Mouse (Mus musculus): ENCODE results near the gene Slit1. TPM values are rescaled to one million over a fixed set of nuclear protein-coding genes. Genes with fewer than 3 reads are reported as not detected.

The Slit1 gene
- polyA plus RNA-seq, 1 experiment from 2014 or later = 3.4 TPM

DNA sequence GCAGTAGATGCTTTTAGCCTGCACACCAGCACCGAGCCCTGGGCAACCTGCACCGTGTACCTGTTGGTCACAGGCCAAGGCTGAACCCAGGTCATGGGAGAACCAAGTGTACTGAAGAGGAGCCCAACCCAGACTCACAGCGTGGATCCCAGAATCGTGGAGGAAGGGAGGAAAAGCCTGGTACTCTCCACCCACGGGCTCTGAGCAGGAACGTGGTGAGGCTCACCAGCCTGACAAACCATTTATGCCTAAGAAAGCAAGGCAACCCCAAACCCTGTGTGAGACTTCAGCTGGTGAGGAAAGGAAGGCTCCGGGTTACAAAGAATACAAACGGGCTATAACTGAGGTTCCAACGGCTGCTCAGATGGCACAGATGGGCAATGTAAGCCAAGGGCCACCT, 31.8 kb downstream of the Slit1 start:
- 88% methylated on average over 9 of the region's 9 CpGs for WGBS (ENCODE audit: missing documents)
- H3K27ac ChIP-seq = no peak overlapping the region

DNA sequence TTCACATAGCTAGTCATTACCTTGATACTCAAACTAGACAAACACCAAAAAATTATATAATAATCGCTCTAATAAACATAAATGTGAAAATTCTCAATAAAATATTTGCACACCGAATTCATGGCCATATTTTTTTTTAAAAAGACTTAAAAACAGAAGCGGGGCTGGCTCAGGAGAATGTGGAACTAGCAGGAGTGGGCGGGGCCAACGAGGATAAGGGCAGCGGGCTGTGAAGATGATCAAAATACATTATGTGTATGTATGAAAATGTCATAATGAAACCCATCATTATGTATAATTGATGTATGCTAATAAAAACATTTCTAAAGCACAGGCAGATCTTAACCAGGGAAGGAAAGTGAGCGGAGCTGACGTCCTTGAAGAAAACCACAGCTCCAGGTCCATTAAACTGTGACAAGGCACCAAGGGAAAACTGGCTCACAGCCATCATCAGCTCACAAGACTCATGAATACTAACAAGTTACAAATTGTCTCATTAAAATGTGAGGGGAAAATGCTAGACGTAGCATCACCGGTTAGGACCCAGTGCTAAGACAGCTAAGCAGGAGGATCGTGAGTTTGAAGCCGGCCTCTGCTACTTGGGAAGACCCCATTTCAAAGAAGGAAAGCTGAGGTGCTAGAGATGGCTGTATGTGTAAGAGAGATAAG, 33.8 kb downstream of the Slit1 start:
- Histone ChIP-seq H3K4me3 (ENCODE audit: inconsistent target) (no peak overlapping the region), H3K36me3 (ENCODE audit: inconsistent target) (no peaks in the 10 kb centered on the region; the same call in 1 of the 2 replicates), H3K79me2 (ENCODE audit: inconsistent target) (no peaks in the 10 kb centered on the region), H3K27ac (no peak overlapping the region)
- WGBS (ENCODE audit: missing documents) = 84% methylated on average over 12 of the region's 12 CpGs

More for the DNA sequence above, 31.8 kb downstream of the Slit1 start:
- H3K79me2 ChIP-seq (ENCODE audit: inconsistent target) = no peaks in the 10 kb centered on the region
- no peaks in the 10 kb centered on the region for H3K36me3 ChIP-seq (ENCODE audit: inconsistent target)
- no peak overlapping the region for H3K4me3 ChIP-seq (ENCODE audit: inconsistent target)

DNA sequence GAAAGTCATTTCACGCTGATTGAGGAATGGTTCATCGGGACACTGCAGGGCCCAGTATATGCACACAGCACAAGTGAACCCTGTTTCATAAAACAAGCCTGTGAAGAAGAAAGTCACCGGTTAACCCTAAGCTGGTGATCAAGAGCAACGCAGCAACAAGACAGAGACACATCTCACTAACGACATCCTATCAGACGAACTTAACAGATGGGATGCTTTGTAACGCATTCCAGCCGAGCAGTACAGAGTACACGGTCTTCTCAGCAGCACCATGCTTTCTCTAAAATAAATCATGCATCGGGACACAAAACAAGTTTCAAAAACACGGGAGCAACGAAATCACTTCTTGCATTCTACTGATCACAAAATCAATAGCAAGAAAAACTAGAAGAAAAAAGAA, 35.6 kb downstream of the Slit1 start:
- no peaks in the 10 kb centered on the region for H3K79me2 ChIP-seq (ENCODE audit: inconsistent target)

DNA sequence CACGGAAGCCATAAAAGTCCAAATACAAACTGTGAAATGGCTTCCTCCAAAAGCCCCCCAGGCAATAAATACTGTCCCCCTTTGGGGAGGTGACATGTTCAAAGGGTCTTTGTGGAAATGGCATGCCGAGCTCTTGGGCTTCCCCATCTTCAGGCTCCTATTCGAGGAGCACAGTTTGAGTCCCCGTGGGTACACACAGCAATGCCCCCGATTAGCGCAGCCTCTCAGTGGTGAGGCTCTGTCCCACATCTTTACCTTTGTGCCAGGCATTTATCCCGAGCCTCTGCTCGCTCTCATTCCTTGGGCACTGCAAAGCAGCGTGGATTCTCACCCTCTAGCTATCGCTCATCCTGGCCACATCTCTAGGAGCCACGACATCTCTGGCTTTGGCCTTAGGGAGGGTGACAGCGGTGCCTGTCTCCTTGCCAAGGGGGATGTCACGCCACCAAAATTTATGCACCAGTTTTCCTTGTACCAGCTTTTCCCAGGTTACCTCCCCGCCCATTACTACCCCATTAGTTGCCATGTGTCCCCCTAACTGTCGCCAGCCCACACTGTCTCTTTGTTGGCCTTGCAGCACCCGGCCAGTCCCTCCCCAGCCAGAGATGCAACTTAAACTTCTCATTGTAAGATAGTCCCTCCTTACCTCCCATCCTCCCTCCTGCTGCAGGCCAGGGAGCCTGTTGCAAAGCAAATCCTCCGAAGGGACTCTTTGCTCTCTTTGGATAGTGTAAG, 37.2 kb downstream of the Slit1 start:
- H3K27ac ChIP-seq = no peak overlapping the region
- no peaks in the 10 kb centered on the region; the same call in 1 of the 2 replicates for H3K36me3 ChIP-seq (ENCODE audit: inconsistent target)
- no peak overlapping the region for H3K4me3 ChIP-seq (ENCODE audit: inconsistent target)
- 76% methylated on average over 17 of the region's 17 CpGs for WGBS (ENCODE audit: missing documents)
- no peaks in the 10 kb centered on the region for H3K79me2 ChIP-seq (ENCODE audit: inconsistent target)

More for the DNA sequence above, 35.6 kb downstream of the Slit1 start:
- WGBS (ENCODE audit: missing documents) = 86% methylated on average over 11 of the region's 12 CpGs
- H3K36me3 ChIP-seq (ENCODE audit: inconsistent target) = no peaks in the 10 kb centered on the region; the same call in 1 of the 2 replicates
- no peak overlapping the region for H3K4me3 ChIP-seq (ENCODE audit: inconsistent target)
- H3K27ac ChIP-seq = no peak overlapping the region

DNA sequence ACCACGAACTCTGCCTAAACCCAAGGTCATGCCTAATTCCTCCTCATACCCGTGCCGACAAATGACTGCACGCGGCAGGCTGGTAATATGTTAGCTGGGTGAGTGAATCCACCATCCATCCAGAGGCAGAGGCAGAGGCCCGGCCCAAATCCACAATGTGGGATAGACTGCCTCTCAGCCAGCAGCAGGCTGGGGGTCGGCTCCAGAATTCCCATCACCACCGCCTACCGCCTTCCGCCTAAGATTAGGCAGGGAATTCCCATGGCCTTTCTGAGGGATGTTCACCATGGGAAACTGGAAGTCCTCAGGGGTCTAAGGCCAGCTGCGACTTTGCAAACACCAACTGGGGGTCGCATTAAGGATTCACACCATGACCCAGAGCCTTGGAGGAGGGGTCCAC, 38.0 kb downstream of the Slit1 start:
- no peaks in the 10 kb centered on the region; the same call in 1 of the 2 replicates for H3K36me3 ChIP-seq (ENCODE audit: inconsistent target)
- H3K79me2 ChIP-seq (ENCODE audit: inconsistent target) = no peaks in the 10 kb centered on the region
- no peak overlapping the region for H3K27ac ChIP-seq
- no peak overlapping the region for H3K4me3 ChIP-seq (ENCODE audit: inconsistent target)
- 72% methylated on average over 12 of the region's 12 CpGs for WGBS (ENCODE audit: missing documents)

DNA sequence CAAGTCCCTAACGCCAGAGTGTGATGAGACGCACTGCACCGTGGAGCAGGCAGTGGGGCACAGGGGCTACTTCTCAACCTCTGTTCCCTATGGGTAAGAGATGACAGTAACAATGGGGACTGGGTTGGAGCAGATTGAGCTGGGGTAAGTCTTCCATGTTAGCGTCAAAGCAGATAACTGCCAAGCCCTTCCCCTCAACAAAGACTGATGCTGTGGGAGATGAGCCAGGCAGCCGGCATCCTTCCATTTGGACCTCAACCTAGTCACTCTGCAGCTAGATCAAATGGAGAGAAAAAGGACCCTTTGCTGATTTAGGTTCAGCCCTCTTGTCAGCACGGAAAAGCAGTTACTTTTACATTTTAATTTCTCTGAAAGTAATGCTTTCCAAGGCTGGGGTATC, 40.8 kb downstream of the Slit1 start:
- no peaks in the 10 kb centered on the region; the same call in 1 of the 2 replicates for H3K36me3 ChIP-seq (ENCODE audit: inconsistent target)
- no peaks in the 10 kb centered on the region for H3K79me2 ChIP-seq (ENCODE audit: inconsistent target)
- H3K27ac ChIP-seq = no peak overlapping the region
- 88% methylated on average over 6 of the region's 6 CpGs for WGBS (ENCODE audit: missing documents)
- H3K4me3 ChIP-seq (ENCODE audit: inconsistent target) = no peak overlapping the region

DNA sequence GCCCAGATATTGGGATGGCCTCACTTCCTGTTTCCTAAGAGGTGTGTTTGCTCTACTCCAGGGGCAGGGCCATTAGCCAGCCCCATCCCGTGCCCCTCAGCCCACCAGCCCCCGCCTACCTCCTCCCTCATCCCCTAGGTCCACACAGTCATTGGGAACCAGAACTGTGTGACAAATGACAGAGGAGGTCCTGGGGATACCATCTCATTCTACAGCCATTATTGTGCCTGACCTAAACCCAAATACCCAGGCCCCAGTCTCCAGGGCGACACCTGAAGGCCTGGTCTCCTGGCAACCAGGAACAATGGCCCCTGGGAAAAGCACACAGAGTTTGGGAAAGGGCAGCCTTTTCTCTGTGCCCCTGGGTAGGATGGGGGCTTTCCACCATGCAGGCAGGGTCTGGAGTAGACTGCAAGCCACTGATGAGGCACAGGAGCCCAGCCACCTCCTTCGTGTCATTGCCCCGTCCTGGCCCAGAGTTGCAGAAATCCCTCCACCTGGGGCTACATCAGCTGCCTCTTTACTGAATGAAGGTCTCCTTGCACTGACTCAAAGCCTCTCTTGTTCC, 44.5 kb downstream of the Slit1 start:
- 78% methylated on average over 5 of the region's 5 CpGs for WGBS (ENCODE audit: missing documents)

DNA sequence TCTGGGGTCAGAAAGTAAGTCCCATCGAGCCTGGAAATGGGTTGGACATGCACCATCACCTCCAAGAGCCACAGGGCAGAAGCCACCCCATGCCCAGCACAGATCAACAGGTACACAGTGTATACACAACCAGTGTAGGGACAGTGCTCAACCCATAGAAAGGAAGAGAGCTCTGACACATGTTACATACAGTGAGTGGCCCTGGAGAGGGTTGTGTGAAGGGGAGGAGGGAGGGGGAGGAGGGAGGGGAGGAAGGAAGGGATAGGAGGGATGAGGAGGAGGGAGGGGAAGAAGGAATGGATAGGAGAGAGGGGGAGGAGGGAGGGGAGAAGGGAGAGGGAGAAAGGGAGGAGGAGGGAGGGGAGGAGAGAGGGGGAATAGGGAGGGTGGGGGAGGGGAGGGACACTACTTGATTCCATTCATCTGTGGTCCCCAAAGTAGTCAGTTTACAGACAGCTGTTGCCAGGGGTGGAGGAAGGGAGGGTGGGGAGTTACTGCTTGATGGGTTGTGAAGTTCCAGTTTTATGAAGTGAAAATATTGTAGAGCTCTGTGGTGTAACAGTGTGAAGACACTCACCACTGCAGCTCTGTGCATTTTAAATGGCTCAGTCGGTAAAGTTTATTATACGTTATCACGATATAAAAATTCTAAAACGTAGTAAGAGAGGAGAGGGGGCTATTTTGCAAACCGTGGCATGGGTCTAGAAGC, 45.5 kb downstream of the Slit1 start:
- WGBS (ENCODE audit: missing documents) = 92% methylated on average over 6 of the region's 6 CpGs
- Histone ChIP-seq H3K27ac (no peak overlapping the region), H3K79me2 (ENCODE audit: inconsistent target) (no peaks in the 10 kb centered on the region), H3K4me3 (ENCODE audit: inconsistent target) (no peak overlapping the region), H3K36me3 (ENCODE audit: inconsistent target) (no peaks in the 10 kb centered on the region)

More for the DNA sequence above, 44.5 kb downstream of the Slit1 start:
- H3K79me2 ChIP-seq (ENCODE audit: inconsistent target) = no peaks in the 10 kb centered on the region
- H3K4me3 ChIP-seq (ENCODE audit: inconsistent target) = no peak overlapping the region
- H3K36me3 ChIP-seq (ENCODE audit: inconsistent target) = no peaks in the 10 kb centered on the region
- no peak overlapping the region for H3K27ac ChIP-seq

DNA sequence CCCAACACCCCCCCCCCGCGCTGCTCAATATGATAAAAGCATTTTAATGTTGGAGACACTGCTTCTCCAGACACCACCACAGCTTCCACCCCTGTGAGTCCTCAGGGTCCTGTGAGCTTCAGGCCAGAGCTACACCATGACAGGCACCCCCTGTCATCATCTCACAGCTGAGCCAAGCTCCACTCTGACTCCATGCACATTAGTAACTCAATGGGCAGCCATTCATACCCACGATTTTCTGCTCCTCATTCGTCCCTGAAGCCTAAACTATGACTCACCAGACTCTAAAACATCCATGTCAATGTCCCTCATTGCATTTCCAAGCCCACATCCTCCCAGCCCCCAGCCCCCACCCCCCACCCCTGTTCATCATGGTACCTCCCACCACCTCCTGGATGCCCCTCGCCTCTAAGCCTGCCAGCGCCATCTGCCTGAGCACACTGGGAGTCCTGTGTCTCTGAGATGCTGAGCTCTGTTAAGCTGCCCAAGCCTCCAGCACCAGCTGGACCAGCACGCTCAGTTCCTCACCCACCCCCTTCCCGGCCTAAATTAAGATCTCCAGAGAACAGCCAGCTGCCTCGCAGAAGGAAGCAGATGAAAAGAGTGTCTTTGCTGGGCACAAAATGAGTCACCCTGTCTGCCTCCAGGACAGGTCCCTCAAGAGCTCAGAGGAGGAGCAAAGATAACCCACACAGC, 46.2 kb downstream of the Slit1 start:
- no peaks in the 10 kb centered on the region for H3K79me2 ChIP-seq (ENCODE audit: inconsistent target)
- no peak overlapping the region for H3K27ac ChIP-seq
- 62% methylated on average over 9 of the region's 9 CpGs for WGBS (ENCODE audit: missing documents)
- no peaks in the 10 kb centered on the region for H3K36me3 ChIP-seq (ENCODE audit: inconsistent target)
- no peak overlapping the region for H3K4me3 ChIP-seq (ENCODE audit: inconsistent target)

DNA sequence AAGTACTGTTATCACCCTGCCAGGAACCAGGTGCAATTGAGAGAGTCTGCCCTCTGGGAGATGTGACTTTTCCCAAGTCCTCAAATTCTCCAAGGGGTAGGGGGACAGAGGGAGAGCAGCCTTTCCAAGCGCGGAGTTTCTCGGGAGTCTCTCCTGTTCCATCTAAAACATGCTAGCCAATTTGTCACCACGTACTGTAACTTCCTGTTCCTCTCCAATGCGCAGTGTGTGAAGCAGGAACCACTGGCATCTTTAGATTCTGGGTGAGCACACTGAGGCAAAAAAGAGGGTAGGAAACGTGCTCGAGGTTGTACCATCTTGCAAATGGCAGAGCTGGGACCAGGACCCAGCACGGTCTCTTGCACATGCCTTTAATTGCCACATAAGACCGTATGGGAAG, 47.0 kb downstream of the Slit1 start:
- no peak overlapping the region for H3K4me3 ChIP-seq (ENCODE audit: inconsistent target)
- H3K79me2 ChIP-seq (ENCODE audit: inconsistent target) = no peaks in the 10 kb centered on the region
- no peaks in the 10 kb centered on the region for H3K36me3 ChIP-seq (ENCODE audit: inconsistent target)
- no peak overlapping the region for H3K27ac ChIP-seq
- WGBS (ENCODE audit: missing documents) = 38% methylated on average over 9 of the region's 9 CpGs

DNA sequence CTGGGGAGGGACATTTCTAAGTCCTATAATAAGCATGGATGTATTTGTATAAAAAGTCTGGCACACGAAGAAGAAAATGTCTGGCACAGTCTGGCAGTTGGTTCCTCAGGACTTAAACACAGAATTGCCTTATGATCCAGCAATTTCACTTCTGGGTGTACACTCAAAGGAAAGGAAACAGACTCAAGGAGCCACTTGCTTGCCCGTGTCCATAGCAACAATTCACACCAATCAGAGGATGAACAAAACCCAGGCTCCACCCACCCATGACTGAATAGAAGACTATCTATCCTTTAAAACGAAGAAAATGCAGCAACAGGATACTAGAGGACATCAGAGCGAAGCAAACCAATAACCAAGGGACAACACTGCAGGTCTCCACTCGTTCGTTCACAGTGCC, 48.4 kb downstream of the Slit1 start:
- no peak overlapping the region for H3K27ac ChIP-seq
- WGBS (ENCODE audit: missing documents) = 76% methylated on average over 6 of the region's 6 CpGs
- H3K36me3 ChIP-seq (ENCODE audit: inconsistent target) = no peaks in the 10 kb centered on the region
- no peak overlapping the region for H3K4me3 ChIP-seq (ENCODE audit: inconsistent target)
- H3K79me2 ChIP-seq (ENCODE audit: inconsistent target) = no peaks in the 10 kb centered on the region

DNA sequence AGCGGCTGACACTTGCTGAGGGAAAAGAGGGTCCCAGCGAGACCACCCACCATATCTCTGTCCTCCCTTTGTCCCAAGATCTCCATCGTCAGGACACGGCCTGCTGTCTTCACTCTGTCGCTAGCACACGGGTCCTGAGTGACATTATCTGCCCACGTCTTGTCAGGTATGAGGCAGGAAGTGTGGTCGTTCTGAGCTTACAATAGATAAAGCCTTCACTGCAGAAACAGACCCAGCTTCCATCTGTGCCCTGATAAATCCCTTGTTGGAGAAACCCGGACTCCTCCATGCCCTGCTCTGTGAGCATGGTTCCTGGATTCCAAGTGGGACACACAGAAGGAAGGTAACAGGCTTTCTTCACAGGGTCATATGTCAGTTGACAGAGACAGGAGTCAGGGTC, 48.9 kb downstream of the Slit1 start:
- no peaks in the 10 kb centered on the region for H3K36me3 ChIP-seq (ENCODE audit: inconsistent target)
- H3K79me2 ChIP-seq (ENCODE audit: inconsistent target) = no peaks in the 10 kb centered on the region
- no peak overlapping the region for H3K4me3 ChIP-seq (ENCODE audit: inconsistent target)
- 65% methylated on average over 8 of the region's 9 CpGs for WGBS (ENCODE audit: missing documents)
- H3K27ac ChIP-seq = no peak overlapping the region

DNA sequence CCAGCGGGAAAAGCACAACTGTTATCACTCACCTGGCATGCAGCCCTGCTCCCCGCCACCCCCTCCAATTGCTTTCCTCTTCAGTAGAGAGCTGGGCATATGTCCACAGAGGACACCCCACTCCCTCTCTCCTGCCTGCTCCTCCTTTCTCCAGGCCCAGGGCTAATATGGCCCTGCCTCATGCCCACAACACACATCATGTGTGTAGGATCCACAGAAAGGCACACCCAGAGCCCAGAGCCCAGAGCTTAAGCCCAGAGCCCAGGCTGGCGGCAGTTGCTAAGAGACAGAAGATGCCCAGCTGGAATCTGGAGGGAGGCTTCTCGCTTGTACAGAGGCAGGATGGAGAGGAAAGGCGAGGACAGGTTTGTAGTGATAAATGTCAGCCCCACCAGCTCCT, 49.7 kb downstream of the Slit1 start:
- Histone ChIP-seq H3K27ac (no peak overlapping the region), H3K36me3 (ENCODE audit: inconsistent target) (no peaks in the 10 kb centered on the region), H3K79me2 (ENCODE audit: inconsistent target) (no peaks in the 10 kb centered on the region), H3K4me3 (ENCODE audit: inconsistent target) (no peak overlapping the region)
- 83% methylated on average over 5 of the region's 5 CpGs for WGBS (ENCODE audit: missing documents)

DNA sequence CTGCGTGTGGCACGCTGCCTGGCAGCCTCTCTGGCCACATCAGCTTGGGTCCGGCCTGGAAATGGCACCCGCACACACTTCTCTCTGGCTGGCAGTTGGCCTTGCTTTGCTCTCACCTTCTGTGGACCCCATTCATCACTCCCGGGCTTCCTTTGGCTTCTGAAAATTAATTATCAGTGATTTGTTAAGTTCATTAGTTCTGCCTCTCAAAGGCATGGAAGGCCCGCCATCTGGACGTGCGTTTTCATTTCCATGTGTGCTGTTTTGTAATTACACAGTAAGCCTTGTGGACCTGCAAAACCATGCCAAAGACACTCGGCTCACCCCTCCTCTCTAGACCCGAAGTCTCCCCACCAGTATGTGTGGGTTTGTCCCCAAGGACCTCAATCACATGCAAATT, 53.4 kb downstream of the Slit1 start:
- Histone ChIP-seq H3K27ac (no peak overlapping the region), H3K79me2 (ENCODE audit: inconsistent target) (no peaks in the 10 kb centered on the region), H3K4me3 (ENCODE audit: inconsistent target) (no peak overlapping the region), H3K36me3 (ENCODE audit: inconsistent target) (no peaks in the 10 kb centered on the region)
- WGBS (ENCODE audit: missing documents) = 93% methylated on average over 10 of the region's 10 CpGs

All from macrophage (primary cell).